Mouse (Mus musculus) neural tube, embryonic 12.5 days (tissue): ENCODE data around the gene Diexf. TPM values are rescaled to one million over a fixed set of nuclear protein-coding genes. Genes with fewer than 3 reads are reported as not detected.

Source experiments
- ATAC-seq: fragments of 200-750 bp; cut with Nextera tagmentation; 2 replicates; pipeline ENCODE4 v1.8.0; 2017; ENCODE audit warnings: low read depth, mild to moderate bottlenecking, moderate TSS enrichment, moderate library complexity; ENCODE audit not compliant: low FRiP score
- H3K27ac ChIP-seq: fragments of 300-500 bp; sonication (generic); 2 replicates; pipeline ENCODE4 v1.5.1; 2016
- H3K27me3 ChIP-seq: fragments of 300-500 bp; sonication (generic); replicated peaks from 2 replicates; pipeline ENCODE4 v1.6.1; 2016; ENCODE audit warnings: mild to moderate bottlenecking
- H3K36me3 ChIP-seq: fragments of 300-500 bp; sonication (generic); 2 replicates; pipeline ENCODE4 v1.6.1; 2016; ENCODE audit warnings: mild to moderate bottlenecking
- H3K4me1 ChIP-seq: fragments of 300-500 bp; sonication (generic); 2 replicates; pipeline ENCODE4 v1.6.1; 2016
- H3K4me2 ChIP-seq: fragments of 300-500 bp; sonication (generic); replicated peaks from 2 replicates; pipeline ENCODE4 v1.6.1; 2016; ENCODE audit warnings: mild to moderate bottlenecking
- H3K4me3 ChIP-seq: fragments of 300-500 bp; sonication (generic); 2 replicates; pipeline ENCODE4 v1.5.1; 2016
- H3K9ac ChIP-seq: fragments of 300-500 bp; sonication (generic); 2 replicates; pipeline ENCODE4 v1.6.1; 2016; ENCODE audit warnings: mild to moderate bottlenecking
- H3K9me3 ChIP-seq: fragments of 300-500 bp; sonication (generic); 2 replicates; pipeline ENCODE4 v1.6.1; 2016; ENCODE audit warnings: mild to moderate bottlenecking
- WGBS: fragments of 180-500 bp; shearing (Covaris S2); methylation state at CpG from one replicate; pipeline ENCODE4 v1.1.7; 2016; 5-methylcytosine and 5-hydroxymethylcytosine counted together
- polyA plus RNA-seq: library from polyadenylated mRNA; unstranded; fragments of >200 nt; fragmentation: Nextera tagmentation; extraction: Ambion mirVana; gene quantifications from 2 replicates; pipeline ENCODE4 v1.2.1, GENCODE M21; 2016

Diexf gene
- polyA plus RNA-seq, 1 experiment from 2014 or later = 6.9 TPM

DNA sequence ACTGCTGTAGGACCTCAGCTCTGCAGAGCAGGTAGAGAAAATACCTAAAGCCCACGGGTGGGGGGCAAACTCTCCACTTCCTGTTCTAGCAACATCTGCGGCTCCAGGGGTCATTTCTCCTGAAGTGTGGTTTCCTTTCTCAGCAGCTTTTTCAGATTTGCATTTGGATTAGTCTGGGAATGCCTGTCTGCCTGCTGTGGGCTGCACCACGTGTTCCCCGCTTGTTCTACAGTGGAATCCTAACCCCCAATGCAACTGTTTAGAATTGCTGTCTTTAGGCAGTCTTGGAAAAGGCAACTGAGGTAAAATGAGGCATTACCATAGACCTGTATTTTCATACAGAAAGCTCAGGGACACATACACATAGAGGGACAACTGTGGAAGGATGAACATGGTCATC is 28.0 kb downstream of the Diexf start:
- 58% methylated on average over 4 of the region's 4 CpGs for WGBS

DNA sequence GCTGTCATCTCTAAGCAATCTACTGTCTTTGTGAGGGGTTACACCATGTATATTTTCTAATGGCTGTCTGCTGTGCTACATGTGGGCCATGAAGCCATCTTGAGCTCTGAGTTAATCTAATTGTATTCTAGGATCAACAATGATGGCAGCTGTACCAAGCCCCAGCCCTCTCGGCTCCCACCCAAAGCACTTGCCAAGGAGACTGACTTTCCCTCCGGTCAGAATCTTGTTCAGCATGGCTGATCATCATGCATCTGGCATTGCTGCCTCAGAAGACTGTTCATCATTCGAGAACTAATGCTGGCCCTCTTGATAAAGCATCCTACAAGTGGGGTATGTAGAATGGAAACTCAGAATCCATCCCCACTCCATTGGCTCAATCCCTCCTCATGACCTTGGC is 31.1 kb downstream of the Diexf start:
- H3K36me3 ChIP-seq = peaks cover 5% of the 10 kb centered on the region; the same call in 1 of the 2 replicates
- H3K4me3 ChIP-seq = no peak overlapping the region
- H3K4me1 ChIP-seq = no peaks in the 10 kb centered on the region
- no peak overlapping the region for H3K9ac ChIP-seq
- WGBS = 82% methylated on average over 3 of the region's 3 CpGs
- no peak overlapping the region for H3K4me2 ChIP-seq
- H3K27me3 ChIP-seq = no peaks in the 10 kb centered on the region
- no peaks in the 10 kb centered on the region for H3K9me3 ChIP-seq
- no peak overlapping the region for H3K27ac ChIP-seq
- ATAC-seq = no peak

More for the DNA sequence above, 28.0 kb downstream of the Diexf start:
- H3K4me3 ChIP-seq = no peak overlapping the region
- H3K27me3 ChIP-seq = no peaks in the 10 kb centered on the region
- no peaks in the 10 kb centered on the region for H3K4me1 ChIP-seq
- no peak overlapping the region for H3K27ac ChIP-seq
- no peak overlapping the region for H3K4me2 ChIP-seq
- H3K9ac ChIP-seq = no peak overlapping the region
- H3K36me3 ChIP-seq = peaks cover 35% of the 10 kb centered on the region
- ATAC-seq = no peak
- no peaks in the 10 kb centered on the region for H3K9me3 ChIP-seq

DNA sequence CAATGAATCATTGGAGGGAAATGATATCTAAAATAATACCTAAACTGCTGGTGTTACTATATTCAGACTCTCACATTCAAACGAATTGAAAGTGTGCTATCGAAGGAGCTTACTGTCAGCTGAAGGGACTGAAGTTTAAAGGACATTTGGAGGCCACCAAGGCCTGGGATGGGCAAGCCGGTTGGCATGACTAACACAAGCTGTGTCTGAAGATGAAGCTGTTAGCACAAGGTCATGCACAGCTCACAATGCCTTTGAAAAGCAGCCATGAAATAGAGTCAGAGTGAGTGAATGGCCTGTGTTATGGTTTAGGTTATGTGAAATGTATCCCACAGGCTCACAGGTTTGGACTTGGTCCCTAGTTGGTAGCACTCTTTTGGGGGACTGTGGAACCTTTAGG is 36.5 kb downstream of the Diexf start:
- Histone ChIP-seq H3K9ac (no peak overlapping the region), H3K9me3 (no peaks in the 10 kb centered on the region), H3K36me3 (no peaks in the 10 kb centered on the region), H3K4me2 (no peak overlapping the region), H3K27me3 (no peaks in the 10 kb centered on the region), H3K4me3 (no peak overlapping the region), H3K4me1 (no peaks in the 10 kb centered on the region), H3K27ac (no peak overlapping the region)
- no peak for ATAC-seq
- 86% methylated on average over 3 of the region's 3 CpGs for WGBS

DNA sequence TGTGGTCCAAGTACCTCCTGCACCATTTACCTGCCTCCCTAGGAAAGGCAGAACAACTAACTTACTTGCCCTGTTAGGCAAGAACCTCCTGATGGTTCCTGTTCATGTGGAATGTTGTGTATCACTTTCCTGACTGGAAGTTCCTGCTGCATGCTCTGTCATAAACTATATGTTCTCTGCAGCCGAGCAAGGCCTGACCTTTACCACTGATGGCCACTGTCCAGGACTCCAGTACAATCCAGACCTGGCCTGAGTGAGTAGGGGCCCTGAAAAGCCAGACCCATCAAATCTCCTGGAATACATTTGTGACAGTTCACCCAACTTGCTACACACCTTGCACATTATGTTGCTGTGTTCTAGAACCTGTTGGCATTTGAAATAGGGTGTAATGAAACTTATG is 37.3 kb downstream of the Diexf start:
- Histone ChIP-seq H3K9ac (no peak overlapping the region), H3K4me2 (no peak overlapping the region), H3K4me3 (no peak overlapping the region), H3K4me1 (no peaks in the 10 kb centered on the region), H3K27me3 (no peaks in the 10 kb centered on the region), H3K36me3 (no peaks in the 10 kb centered on the region), H3K9me3 (no peaks in the 10 kb centered on the region), H3K27ac (no peak overlapping the region)
- 86% methylated on average over 1 of the region's 1 CpGs for WGBS
- ATAC-seq = no peak

DNA sequence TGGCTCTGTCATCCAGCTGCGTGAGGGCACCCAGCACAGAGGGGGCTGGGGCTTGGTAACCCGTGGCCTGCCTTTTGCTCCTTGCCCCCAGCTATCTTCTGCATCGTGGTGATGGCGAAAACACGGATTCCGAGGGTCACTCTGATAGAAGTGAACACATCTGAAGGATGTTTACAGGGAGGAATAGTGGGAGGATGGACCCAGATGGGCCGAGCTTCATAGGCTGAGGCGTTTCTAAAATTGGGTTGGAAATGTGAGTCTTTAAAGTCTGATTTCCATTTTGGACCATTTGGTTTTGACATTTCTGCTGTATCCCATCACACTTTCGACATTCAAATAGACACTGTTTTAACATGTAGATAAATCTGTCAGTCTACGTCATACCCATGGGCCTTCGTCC is 39.2 kb downstream of the Diexf start:
- Histone ChIP-seq H3K4me3 (no peak overlapping the region), H3K4me2 (no peak overlapping the region), H3K27ac (no peak overlapping the region), H3K9ac (no peak overlapping the region), H3K27me3 (no peaks in the 10 kb centered on the region), H3K4me1 (no peaks in the 10 kb centered on the region), H3K9me3 (no peaks in the 10 kb centered on the region), H3K36me3 (no peaks in the 10 kb centered on the region)
- 88% methylated on average over 11 of the region's 11 CpGs for WGBS
- no peak for ATAC-seq

DNA sequence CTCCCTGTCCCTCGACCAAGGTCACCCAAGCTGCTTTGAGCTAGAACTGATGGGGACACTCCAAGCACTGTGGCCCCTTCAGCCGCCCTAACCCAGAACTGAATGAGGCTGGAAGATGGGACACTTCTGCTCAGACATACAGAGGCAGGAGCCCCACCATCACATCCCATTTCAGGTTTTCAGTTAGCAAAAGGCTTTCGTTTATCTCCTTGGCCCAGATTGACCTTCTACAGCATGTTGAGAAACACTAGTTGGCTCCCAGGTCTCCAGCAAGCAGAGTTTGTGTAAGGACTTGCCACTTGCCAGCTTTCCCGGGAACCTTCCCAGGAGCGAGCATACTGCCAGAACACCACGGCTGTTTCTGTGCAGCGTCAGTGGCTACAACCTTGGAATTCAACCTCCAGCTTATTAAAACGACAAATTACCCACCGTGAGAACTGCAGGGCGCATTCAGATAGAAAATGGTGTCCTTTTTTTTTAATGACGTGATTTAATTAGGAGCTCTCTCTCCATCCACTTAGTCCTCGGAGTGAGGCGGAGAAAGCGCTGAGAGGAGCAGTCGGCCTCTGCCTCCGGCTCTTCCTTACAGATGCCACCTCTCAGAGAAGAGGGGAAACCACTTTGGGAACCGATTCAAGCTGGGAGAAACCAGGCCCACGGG is 39.7 kb downstream of the Diexf start:
- Histone ChIP-seq H3K4me2 (no peak overlapping the region), H3K4me3 (no peak overlapping the region), H3K27ac (no peak overlapping the region), H3K36me3 (no peaks in the 10 kb centered on the region), H3K9ac (no peak overlapping the region), H3K9me3 (no peaks in the 10 kb centered on the region), H3K4me1 (no peaks in the 10 kb centered on the region), H3K27me3 (no peaks in the 10 kb centered on the region)
- ATAC-seq = no peak
- WGBS = 78% methylated on average over 18 of the region's 18 CpGs

DNA sequence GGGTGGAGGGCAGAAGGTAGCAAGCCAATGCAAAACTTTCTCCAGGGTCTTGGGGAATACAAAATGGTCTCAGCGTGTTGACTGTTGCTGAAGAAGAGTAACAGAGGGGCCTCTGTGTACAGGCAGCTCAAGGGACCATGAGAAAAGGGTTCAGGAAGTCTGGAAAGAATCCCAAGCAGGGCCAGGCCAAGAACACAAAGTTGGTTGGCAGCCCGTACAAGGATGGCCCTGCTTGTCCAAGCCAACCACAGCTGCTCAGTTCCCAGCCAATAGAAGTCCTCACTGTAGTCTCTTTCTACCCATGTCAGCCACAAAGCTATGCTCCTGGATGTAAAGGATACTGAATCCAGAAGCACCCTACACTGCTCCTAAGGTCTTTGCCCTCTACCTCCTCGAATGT is 40.4 kb downstream of the Diexf start:
- no peak overlapping the region for H3K27ac ChIP-seq
- no peak for ATAC-seq
- H3K4me3 ChIP-seq = no peak overlapping the region
- H3K36me3 ChIP-seq = no peaks in the 10 kb centered on the region
- H3K9me3 ChIP-seq = no peaks in the 10 kb centered on the region
- H3K9ac ChIP-seq = no peak overlapping the region
- H3K27me3 ChIP-seq = no peaks in the 10 kb centered on the region
- no peak overlapping the region for H3K4me2 ChIP-seq
- no peaks in the 10 kb centered on the region for H3K4me1 ChIP-seq
- 81% methylated on average over 3 of the region's 3 CpGs for WGBS

DNA sequence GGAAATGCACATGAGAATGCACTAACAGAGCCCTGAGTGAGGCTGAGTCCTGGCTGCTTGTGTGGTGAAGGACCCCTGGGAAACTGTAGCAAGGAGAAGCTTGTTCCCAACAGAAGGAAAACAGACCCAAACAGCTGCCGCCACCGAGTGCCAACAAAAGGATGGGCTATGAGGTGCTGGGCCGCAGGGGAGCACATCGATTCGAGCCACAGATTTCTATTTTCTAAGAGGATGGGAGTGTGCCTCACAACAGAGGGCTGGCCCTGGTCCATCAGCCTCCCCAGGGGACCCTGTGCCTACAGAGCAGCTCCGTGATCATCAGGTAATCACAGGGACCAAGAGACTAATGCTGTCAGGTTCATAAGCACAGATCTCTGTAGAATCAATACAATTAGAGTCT is 40.9 kb downstream of the Diexf start:
- H3K4me1 ChIP-seq = no peaks in the 10 kb centered on the region
- H3K9me3 ChIP-seq = no peaks in the 10 kb centered on the region
- no peak for ATAC-seq
- no peak overlapping the region for H3K4me2 ChIP-seq
- no peak overlapping the region for H3K9ac ChIP-seq
- WGBS = 87% methylated on average over 6 of the region's 6 CpGs
- H3K4me3 ChIP-seq = no peak overlapping the region
- no peaks in the 10 kb centered on the region for H3K36me3 ChIP-seq
- H3K27ac ChIP-seq = no peak overlapping the region
- H3K27me3 ChIP-seq = no peaks in the 10 kb centered on the region

DNA sequence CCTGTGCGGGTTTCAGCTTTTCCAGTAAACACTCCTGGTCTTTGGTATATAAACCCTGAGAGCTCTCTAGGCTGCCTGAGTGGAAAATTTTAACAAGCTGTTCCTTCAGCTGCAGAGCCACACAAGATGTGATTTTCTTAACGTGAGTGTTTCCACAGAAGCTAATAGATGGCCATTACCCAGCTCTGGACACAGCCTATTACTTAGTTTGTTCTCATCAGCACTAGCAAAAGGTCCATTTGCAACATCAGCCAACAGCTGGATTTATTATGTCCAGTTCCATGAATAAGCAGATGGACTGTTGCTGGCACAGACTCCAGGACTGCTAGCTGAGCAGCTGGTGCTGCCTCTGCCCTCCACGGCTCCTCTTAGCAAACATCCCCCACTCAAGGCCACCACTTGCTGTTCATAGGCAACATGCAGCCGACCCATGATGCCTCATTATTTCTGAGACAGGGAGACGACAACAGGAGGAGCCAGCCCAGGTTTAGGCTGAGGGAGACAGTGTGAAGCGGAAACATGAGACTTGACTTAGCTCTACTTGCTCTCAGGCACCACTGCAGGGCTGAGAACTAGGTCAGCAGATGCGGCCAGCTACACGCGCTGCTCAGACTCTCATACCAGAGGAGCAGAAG is 43.1 kb downstream of the Diexf start:
- H3K4me2 ChIP-seq = no peak overlapping the region
- no peak for ATAC-seq
- no peak overlapping the region for H3K9ac ChIP-seq
- 64% methylated on average over 9 of the region's 9 CpGs for WGBS
- no peak overlapping the region for H3K4me3 ChIP-seq
- H3K4me1 ChIP-seq = peaks cover 5% of the 10 kb centered on the region; the same call in 1 of the 2 replicates
- no peaks in the 10 kb centered on the region for H3K9me3 ChIP-seq
- H3K27me3 ChIP-seq = no peaks in the 10 kb centered on the region
- H3K36me3 ChIP-seq = no peaks in the 10 kb centered on the region
- H3K27ac ChIP-seq = no peak overlapping the region

DNA sequence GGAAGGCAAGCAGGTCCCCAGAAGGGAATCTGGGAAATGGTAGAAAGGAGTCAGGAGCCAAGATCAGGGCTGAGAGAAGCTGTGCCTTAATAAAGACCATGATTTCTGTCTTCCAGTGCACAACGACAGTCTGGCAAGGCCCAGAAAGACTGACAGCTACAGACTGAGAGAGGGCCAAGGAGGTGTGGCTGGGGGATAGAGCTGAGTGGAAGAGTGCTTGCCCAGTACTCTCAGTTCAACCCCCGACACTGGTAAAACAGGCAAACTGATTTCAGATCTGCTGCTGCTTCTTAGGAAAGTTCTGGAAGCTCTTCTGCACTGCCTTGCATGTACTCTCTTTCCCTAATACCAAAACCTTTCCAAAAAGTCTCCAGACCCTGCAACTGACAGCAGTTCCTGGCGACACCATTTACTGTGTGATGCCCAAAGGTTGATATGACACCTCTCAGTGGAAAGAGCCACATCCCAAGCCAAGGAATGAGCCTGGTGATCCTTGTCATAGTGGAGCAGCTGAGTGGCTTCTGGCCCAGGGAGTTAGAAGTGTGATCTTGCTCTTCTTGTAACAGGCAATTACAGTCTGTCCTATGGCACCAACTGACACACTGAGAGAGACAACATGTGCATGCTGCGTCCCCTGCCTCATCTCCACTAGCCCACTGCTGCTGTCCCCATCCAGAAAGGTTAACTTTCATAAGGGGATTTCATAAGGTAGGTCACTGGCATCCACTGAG is 43.8 kb downstream of the Diexf start:
- no peaks in the 10 kb centered on the region for H3K27me3 ChIP-seq
- peaks cover 5% of the 10 kb centered on the region; the same call in 1 of the 2 replicates for H3K4me1 ChIP-seq

DNA sequence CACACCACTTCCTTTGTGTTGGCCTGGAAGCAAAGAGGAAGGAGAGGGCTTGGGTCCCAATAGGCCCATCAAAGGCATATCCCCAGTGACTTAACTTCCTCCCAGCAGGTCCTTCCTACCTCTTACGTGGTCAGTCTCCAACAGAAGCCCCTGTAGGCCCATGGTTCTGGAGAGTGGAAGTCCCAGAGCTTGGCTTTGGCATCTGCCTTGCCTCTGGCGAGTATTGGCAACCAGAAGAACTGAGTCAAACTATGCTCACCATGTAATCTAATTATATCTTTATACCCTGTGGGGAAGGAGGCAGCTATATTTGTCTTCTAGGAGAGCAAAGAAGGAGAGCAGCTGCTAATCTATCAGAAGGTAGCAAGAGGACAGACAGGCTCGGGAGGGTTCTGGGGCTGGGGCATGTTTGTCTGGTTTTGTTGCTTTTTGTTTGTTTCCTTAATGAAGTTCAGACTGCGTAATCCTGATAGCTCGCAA is 44.5 kb downstream of the Diexf start:
- no peaks in the 10 kb centered on the region for H3K36me3 ChIP-seq
- H3K4me2 ChIP-seq = no peak overlapping the region
- no peaks in the 10 kb centered on the region for H3K27me3 ChIP-seq
- H3K9me3 ChIP-seq = no peaks in the 10 kb centered on the region
- WGBS = 79% methylated on average over 5 of the region's 5 CpGs
- no peak overlapping the region for H3K9ac ChIP-seq
- no peak overlapping the region for H3K27ac ChIP-seq
- peaks cover 5% of the 10 kb centered on the region; the same call in 1 of the 2 replicates for H3K4me1 ChIP-seq
- ATAC-seq = no peak
- H3K4me3 ChIP-seq = no peak overlapping the region

More for the DNA sequence above, 43.8 kb downstream of the Diexf start:
- ATAC-seq = no peak
- 85% methylated on average over 4 of the region's 4 CpGs for WGBS
- H3K9ac ChIP-seq = no peak overlapping the region
- no peaks in the 10 kb centered on the region for H3K9me3 ChIP-seq
- no peak overlapping the region for H3K4me3 ChIP-seq
- no peak overlapping the region for H3K4me2 ChIP-seq
- H3K27ac ChIP-seq = no peak overlapping the region
- H3K36me3 ChIP-seq = no peaks in the 10 kb centered on the region

DNA sequence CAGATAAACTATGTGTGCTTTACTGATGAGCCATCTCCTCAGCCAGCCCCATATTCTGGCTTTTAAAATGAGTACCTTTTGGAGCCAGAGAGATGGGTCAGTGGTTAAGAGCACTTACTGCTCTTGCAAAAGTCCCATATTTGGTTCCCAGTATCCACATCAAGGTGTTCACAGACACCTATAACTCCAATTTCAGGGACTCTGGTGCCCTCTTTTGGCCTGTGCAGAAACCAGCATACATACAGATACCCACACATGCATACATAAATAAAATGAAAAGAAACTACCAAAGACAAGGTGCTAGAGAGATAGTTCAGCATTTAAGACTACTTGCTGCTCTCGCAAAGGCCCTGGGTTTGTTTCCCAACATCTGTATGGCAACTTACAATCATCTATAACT is 46.1 kb downstream of the Diexf start:
- H3K4me3 ChIP-seq = no peak overlapping the region
- 97% methylated on average over 1 of the region's 1 CpGs for WGBS
- H3K4me2 ChIP-seq = no peak overlapping the region
- no peak overlapping the region for H3K9ac ChIP-seq
- no peaks in the 10 kb centered on the region for H3K36me3 ChIP-seq
- H3K4me1 ChIP-seq = peaks cover 5% of the 10 kb centered on the region; the same call in 1 of the 2 replicates
- no peaks in the 10 kb centered on the region for H3K9me3 ChIP-seq
- H3K27me3 ChIP-seq = no peaks in the 10 kb centered on the region
- H3K27ac ChIP-seq = no peak overlapping the region
- ATAC-seq = no peak
